Mouse (Mus musculus) liver, embryonic 14.5 days (tissue): ENCODE data around the gene Mtmr4.

ENCODE experiments used
- CTCF ChIP-seq: IDR thresholded peaks from 2 replicates; pipeline ENCODE4 v1.5.1; 2016; ENCODE audit warnings: antibody characterized with exemption, low read depth, control low read depth
- EP300 ChIP-seq: IDR thresholded peaks from 2 replicates; pipeline ENCODE4 v1.6.1; 2016; ENCODE audit warnings: antibody characterized with exemption, low read depth

DNA sequence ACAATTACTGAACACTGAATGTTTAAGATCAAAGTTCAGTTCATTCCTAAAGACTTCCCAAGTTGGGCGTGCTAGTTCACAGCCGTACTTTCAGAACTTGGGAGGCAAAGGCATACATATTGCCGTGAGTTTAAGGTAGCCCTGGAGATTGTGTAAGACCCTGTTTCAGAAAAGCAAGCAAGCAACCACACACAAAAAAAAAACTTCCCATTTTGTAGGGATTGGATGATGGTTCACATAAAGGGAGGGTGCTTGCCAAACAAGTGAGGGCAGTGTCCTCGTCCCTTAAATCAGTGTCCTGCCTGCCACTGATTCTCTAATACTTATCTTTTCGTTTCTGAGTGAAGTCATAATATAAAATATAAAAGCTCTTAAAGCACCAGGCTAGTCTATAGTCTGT, 62.7 kb downstream of the Mtmr4 start:
- TF ChIP-seq CTCF (no peak), EP300 (no peak)
